Mouse (Mus musculus) CH12.LX (cell line): ENCODE measurements around the gene Pcsk6.

Source experiments
- CHD1 ChIP-seq: IDR thresholded peaks from 2 replicates; pipeline ENCODE4 v1.6.1; 2012; ENCODE audit warnings: low read depth, low read length, improper control_type of control experiment, inconsistent platforms
- CTCF ChIP-seq, 2 experiments: IDR thresholded peaks in 1 of 2; conservative IDR thresholded peaks in 1 of 2; 2 replicates each; pipeline ENCODE4 v1.5.1; 2011 to 2012; ENCODE audit warnings: low read depth in 2 of 2, low read length in 2 of 2, improper control_type of control experiment in 1 of 2, inconsistent platforms in 1 of 2, mild to moderate bottlenecking in 1 of 2, moderate library complexity in 1 of 2
- ETS1 ChIP-seq: conservative IDR thresholded peaks from 2 replicates; pipeline ENCODE4 v1.6.1; 2012; ENCODE audit warnings: low read depth, mild to moderate bottlenecking, inconsistent platforms, low read length, improper control_type of control experiment, moderate library complexity
- KAT2A ChIP-seq: IDR thresholded peaks from 2 replicates; pipeline ENCODE4 v1.6.1; 2012; ENCODE audit warnings: low read length, improper control_type of control experiment, inconsistent platforms; ENCODE audit not compliant: insufficient replicate concordance
- MAX ChIP-seq: IDR thresholded peaks from 2 replicates; pipeline ENCODE4 v1.6.1; 2011; ENCODE audit warnings: low read length, improper control_type of control experiment
- ZNF384 ChIP-seq: IDR thresholded peaks from 2 replicates; pipeline ENCODE4 v1.6.1; 2012; ENCODE audit warnings: low read depth, low read length, improper control_type of control experiment, inconsistent platforms

- no peak for TF ChIP-seq ZNF384
- TF ChIP-seq CTCF (conservative IDR thresholded peaks at IDR 0.05 in 1 of 2, IDR thresholded peaks at IDR 0.05 in 1 of 2; ENCODE audit: low read depth in 2 of 2, low read length in 2 of 2) = no peak
- no peak for TF ChIP-seq CHD1
- TF ChIP-seq ETS1 = no peak
- no peak for TF ChIP-seq KAT2A
- no peak for TF ChIP-seq MAX
Observed at GRCm38 (mm10) chr7:65988249-65988648, 126.7 kb downstream of the Pcsk6 start.
